Mouse (Mus musculus): Measurements from ENCODE around the gene Lgr4.

Gene Lgr4

DNA sequence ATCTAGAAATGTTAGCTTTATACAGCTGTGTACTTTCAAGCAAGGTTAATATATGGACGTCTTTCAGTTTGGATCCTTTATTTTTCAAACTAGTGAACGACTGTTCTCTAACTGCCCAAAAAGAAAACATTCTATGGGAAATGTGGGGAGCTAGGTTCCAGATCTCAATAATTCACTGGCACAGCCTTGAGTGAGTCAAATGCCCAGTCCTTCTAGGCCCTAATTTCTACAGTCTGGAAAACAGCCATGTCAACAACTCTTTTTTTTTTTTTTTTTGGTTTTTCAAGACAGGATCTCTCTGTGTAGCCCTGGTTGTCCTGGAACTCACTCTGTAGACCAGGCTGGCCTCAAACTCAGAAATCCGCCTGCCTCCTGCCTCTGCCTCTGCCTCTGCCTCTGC is 4.9 kb downstream of the Lgr4 start:
- no peak for DNase-seq

DNA sequence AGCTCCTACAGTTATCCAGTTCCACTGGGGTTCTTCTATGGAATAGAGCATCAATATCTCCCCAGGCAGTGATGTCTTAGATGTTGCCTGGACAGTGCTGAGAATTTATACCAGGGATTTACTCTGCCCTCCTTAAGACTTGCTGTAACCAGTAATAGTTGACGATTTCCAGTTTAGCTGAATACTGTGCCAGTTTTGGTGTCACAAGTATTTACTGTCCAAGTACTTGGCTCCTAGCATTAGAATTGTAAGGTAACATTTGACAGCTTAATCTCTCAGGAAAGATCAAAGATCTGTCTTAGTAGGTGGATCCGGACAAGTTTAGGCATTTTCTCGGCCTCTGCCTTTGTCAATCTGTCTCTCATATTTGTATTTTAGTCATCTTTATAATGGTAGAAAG is 5.6 kb downstream of the Lgr4 start:
- no peak for DNase-seq

DNA sequence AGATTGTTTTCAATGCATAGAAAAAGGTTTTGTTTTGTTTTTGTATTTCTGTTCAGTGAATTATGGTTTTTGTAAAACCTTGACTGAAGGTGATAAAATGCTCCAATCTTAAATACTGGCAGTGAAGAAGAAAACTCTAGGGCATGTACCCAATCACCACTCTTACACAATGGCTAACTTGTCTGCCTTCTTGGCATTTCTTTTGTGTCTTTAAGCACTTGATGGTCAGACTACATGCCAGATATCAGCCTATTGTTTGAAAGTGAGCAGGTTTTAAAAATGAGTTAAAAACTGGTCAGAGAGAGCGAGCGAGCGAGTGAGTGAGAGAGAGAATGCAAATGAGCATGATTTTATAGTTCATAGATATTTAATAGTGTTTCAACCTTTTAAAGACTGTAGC is 6.5 kb downstream of the Lgr4 start:
- no peak for DNase-seq

DNA sequence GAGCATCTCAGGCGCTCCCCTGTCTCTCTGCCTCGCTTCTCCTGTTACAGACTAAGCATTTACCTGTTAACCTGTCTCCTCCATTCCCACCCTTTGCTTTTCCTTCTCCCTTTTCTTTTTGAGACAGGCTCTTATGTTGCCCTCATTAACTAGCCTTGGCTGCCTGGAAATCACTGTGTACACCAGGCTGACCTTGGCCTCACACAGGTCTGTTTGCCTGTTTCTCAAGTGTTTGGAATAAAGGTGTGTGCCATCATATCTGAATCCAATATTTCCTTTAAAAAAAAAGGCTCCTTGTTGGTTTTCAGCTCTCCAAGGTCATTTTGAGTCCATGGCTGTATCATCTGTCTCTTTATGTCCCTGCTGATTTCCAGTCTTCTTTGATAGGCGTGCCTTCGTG is 9.5 kb downstream of the Lgr4 start:
- DNase-seq = no peak

DNA sequence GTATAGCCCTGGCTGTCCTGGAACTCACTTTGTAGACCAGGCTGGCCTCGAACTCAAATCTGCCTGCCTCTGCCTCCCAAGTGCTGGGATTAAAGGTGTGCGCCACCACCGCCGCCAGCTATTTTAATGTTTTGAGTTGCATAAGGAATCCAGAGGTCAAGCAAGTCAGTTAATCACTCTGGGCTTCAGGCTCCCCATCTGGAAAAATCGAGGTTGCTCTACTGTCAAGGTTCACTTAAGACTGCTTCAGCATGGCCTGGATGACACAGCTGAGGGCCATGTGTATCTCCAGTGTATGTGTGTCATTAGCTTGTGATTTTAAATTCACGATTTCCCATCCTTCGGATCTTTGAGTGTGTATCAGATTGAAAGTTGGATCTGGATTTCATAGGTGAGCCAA is 10.0 kb downstream of the Lgr4 start:
- DNase-seq = no peak

DNA sequence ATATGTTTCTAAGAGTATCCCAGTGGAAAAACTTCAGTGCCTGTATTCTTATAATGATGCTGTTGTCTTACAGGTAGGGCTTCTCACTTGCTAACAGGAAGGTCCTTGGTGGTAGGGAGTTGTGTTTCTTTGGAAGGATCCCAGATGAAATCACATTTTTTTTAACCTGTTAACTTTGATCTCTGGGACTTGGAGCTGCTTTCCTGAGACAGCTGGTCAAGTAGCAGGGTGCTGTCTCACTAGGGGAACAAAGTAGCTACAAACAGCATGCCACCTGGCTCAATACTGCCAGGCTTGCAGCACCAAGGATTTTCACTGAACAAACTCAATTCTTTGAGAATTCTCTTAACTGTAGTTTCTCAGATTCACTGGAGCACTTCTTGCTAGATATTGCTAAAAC is 10.4 kb downstream of the Lgr4 start:
- DNase-seq = no peak

DNA sequence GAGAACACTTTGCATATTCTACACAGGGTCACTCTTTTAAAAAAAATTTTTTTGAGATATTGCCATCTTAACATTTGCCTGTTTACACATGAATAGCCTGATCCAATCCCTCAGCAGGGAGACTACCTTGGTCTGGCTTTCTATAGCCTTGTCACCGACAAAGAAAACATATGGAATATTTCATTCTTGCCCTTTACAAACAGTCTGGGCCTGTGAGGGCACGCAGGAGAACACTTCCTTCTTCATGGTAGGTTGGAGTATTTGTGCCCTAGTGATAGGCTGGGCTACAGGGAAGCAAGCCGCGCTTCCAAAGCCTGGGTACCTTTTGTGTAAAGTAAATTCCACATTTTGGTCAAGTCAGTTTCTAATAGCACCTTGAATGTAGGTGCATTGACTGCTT is 11.3 kb downstream of the Lgr4 start:
- DNase-seq = no peak

DNA sequence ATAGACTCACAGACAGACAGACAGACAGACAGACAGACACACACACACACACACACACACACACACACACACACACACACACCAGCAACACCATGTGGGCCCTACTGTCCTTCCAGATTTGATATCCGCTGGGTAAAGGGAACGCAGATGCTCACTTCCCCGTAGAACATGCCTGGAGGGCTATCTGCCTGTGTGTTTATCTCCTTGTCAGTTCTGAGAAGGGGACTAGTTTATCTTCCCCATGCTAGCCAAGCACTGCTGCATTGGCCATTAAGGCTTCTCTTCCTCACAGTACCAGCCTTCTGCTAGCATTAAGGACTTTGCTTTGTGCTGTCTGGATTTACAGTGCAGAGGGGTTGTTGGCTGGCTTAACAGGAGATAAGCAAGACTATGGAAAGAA is 11.8 kb downstream of the Lgr4 start:
- no peak for DNase-seq

DNA sequence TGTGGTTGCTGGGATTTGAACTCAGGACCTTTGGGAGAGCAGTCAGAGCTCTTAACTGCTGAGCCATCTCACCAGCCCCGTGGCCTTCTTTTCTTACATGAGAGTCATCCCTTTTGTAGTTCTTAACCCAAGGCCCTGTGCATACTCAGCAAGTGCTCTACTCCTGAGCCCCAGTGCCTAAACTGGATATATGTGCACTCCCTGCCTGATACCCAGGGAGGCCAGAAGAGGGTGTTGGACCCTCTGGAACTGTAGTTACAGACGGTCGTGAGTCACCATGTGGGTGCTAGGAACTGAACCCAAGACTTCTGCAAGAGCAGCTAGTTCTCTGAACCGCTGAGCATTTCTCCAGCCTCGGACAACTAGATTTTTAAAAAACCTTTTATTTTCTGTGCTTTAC is 12.9 kb downstream of the Lgr4 start:
- DNase-seq = no peak

DNA sequence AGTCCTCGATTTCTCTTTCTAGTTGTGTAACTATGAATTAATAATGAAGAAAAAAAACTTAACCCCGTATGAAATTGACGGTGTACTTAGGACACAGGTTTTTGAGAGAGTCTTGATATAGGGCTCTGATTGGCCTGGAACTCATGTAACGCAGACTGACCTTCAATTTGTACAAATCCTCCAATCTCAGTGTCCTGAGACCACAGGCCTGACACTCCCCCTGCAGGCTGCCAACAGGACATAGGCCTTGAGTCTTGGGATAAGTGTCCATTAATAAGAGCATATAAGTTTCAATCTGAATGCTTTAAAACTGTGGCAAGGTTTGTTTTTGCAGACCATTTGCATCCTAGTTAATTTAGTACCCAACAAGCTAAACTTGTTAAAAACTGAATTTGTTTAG is 13.3 kb downstream of the Lgr4 start:
- no peak for DNase-seq

DNA sequence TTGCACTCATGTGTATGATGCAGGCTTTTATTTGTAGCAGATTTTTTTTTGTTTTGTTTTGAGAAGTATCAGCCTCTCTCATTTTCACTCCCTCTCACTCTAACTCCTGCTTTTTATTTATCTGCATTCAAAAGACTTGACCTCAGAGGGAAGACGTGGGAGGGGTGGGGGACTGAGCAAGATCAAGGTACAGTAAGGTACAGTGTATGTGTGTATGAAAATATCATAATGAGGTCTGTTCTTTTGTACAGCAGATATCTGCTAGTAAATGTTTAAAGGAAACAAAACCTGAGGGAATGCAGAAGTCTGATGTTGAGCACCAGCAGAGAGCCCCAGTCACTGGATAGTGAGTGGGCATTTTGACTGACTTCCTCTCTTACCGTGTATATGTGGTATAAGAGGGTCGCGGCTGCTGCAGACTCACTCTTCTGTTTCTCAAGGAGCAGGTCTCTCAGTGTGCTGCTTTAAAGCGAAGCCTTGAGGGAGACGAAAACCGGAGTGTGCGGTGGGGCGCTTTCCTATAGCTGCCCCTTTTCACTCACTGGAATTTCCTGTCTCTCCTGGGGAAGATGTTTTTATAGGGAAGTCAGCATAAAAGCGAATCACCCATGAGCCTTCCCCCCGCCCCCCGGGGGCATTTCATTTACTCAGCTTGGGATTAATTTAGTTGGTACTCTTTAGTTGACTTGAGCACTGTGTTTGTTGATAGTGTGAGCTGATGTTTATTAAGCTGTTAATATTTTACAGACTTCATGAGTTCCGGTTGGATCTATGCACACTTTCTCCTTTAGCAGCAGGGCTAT is 14.7 kb downstream of the Lgr4 start:
- DNase-seq = peak; percentile 60

DNA sequence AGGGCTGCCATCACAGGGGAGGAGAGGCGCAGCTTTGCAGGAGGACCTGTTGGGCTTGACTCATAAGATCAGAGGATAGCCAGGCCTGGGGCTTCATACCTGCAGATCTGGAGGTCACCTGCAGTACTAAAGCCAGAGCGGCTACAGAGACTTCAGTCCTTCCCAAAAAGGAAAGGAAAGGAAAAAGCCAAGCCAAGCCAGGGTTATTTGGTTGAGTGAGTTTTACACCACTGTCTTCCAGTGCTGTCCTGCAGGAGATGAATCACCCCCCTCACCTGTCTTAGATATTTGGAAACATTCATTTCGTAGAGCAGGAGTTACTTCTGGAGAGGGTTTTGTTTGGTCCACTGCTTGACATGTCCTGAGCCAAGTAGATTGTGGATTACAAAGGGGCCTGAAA is 15.7 kb downstream of the Lgr4 start:
- DNase-seq = no peak

DNA sequence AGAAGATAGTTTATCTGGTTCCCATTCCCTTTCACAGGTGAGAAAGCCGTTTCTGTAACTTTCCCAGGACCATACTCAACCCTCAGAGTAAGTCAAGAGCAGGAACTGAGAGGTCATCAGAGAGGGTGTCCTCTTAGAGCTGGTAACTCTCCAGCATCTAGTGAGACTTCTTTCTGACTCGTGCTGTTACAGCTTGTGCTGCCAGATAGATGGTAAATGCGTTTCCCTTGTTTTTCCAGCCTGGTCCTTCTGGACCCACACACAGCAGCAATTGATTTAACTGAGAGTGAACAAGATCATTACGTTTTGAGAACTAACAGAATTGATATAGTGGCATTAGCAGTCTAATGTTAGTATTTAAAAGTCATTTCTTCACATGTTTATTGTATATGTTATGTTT is 16.6 kb downstream of the Lgr4 start:
- no peak for DNase-seq

DNA sequence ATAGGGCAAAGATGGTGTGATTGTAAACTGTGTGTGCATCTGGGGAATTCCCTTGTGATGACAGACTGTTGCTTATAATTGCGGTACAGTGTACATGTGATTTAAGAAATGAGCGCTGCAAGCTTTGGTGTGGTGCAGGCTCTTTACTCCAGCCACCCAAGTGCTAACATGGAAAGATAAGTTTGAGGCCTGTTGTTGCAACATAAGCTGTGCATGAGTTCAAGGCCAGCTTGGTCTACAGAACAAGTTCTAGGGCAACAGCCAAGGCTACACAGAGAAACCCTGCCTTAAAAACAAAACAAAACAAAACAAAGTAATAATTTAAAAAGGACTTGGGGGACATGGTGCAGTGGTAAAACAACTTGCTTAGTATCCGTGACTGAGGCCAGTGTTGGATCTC is 17.7 kb downstream of the Lgr4 start:
- DNase-seq = no peak

DNA sequence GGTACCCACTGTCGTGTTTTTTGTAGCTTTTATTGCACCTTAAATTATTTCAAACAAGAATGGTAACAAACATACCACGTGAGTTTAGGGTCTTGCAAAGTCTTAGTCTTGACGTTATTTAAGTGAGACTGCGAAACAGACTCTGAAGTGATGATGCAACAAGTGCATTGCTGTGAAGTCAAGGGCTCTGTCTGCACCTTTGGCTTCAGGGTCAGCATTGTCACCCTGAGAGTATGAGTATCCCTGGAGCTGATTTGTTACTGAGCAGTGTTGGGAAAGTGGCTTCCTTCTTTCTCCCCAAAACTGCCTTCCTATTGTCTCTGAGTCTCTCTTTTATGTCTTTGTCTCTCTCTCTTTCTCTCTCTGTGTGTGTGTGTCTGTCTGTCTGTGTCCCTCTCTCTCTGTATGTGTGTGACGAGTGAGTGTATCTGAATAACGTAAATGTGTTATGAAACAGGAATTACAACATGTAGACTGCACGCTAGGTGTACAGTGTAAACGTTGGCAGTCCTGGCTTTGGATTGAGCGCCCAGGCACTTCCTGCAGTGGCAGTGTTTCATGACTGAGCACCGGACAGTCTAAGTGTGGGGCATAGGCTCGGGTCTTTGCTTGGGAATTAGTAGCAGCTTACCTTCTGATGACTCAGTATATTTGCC is 18.4 kb downstream of the Lgr4 start:
- DNase-seq = no peak

DNA sequence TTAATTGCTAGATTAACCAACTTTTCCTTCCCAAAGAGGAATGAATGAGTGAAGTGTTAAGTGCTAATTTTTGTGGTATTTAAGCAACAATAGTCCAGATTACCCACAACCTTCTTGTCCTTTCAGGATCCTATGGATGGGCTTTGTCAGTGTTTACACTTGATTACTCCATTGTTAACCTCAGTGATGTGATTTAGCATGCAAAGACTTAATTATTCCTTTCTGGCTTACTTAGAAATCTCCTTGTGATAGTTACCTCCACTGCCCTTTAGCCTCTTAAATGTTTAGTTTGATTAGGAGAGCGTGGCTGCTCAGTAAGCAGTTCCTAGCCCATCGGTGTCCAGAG is 18.9 kb downstream of the Lgr4 start:
- no peak for DNase-seq

DNA sequence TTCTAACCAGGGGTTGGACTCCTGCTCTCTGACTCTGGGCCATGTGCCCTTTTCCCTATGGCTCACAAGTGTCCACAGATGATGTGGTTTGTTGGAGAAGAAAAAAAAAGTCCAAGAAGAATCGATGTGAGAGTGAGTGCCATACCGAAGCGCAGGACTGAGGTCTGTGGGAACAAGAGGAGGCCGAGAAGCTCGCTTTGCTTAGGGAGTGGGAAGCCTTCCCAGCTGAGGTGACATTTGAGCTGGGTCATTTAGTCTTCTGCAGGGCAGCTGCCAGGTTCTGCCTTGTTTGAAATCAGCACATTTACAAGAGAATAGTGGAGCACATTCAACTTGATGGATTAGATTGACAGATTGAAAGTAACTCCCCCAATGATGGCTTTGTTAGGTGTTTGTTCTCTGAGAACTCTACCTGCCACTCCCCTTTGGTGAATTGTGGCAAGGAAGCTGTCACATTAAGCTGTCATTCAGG is 24.6 kb downstream of the Lgr4 start:
- no peak for DNase-seq

DNA sequence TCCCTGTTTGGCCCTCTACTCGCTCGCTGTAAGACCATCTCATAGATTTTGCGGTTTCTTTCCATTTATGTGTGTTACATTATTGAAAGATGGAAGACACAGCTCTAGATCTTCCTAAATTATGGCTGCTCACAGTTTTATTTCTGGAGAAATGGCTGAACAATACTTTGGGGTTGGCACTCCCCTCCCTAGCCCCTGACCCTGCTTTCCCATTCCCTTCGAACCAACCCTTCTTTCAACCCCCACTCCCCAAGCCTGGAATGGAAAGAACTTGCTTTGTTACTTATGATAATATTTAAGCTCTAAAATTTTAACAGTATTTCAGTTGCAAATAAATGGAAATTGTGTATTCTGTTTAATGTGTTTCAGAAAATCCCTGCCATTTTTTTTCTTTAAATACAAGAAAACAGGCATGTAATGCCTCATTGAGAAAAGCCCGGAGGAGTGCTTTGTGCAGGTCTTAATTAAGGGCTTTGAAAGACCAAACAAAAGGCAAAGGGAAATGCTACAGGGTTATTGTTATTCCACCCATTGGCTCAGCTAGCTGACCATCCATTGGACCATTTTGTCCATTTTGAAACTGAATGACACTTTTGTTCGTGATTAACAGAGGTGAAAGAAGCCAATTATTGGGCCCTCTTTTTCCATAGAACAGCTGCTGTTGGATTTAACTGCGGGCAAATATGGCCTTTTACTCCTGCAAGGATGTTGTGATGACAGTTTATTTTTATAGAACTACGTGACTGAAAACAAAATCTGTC is 25.5 kb downstream of the Lgr4 start:
- DNase-seq = no peak

DNA sequence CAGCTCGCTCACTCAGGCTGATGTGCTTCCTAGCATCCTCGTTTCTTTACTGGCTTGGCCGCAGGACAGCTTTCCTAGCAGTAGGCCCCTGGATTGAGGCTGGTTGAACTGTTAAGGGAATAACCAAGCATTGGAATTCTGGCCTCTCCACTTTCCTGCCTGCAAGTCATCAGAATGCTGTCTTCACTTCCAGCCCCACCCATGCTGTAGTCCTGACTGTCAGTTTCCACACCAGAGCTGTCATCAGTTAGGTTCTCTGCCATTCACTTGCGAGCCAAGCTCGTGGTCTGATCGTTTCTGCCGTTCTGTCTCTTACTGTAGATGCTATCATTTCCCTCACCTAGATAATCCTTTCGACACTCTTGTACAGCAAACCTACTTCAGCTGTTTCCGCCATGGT is 27.5 kb downstream of the Lgr4 start:
- DNase-seq = no peak

DNA sequence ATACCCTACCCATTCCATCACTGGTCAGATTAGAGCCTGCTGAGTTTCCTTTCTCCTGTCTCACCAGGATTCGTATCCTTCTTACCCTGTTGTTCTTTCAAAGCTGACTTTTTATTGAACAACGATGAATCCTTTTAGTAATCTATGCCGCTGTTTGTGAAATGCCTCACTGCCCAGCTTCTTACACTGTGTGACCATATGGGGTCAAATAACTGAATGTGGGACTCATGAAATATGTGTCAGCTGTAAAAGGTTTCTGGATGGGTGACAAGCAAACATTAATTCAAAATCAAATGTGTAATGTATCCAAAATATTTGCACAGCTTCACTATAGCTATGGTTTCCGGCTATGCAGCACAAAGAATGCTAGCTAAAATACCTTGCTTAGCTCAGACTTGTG is 28.1 kb downstream of the Lgr4 start:
- DNase-seq = no peak

DNA sequence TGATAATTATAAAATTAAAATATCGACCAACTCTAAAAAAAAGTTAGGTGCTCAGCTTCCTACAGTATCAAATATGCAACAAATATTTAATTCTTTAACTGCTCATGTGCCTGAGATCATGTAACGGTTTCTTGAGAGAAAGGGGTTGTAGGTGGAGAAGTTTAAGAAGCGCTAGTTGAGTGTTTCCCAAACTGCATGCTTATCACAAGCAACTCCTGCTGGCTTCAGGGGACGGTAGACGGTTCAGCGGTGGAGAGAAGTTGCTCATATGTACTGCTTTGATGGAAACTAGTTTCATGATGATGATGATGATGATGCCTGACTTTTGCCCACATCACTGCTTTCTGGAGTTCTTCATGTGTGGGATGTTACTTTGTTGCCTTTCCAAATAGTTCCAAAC is 29.0 kb downstream of the Lgr4 start:
- no peak for DNase-seq

DNA sequence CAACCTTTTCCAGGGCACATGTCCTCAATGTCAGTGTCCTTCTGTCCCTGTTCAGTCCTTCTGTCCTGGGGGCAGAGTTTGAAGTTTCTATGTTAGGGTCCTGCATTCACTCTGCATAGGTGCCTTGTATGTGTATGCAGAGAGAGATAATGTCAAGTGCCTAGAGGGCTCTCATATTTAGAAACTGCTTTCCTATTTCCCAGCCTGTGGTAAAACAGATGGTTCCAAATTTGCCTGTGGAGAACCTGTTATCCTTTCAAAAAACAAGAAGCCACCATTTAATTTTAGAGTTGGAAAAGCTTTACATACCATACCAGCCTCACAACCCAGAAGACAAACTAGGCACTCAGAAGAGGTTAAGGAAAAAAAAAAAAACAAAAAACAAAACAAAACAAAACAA is 32.1 kb downstream of the Lgr4 start:
- DNase-seq = no peak

DNA sequence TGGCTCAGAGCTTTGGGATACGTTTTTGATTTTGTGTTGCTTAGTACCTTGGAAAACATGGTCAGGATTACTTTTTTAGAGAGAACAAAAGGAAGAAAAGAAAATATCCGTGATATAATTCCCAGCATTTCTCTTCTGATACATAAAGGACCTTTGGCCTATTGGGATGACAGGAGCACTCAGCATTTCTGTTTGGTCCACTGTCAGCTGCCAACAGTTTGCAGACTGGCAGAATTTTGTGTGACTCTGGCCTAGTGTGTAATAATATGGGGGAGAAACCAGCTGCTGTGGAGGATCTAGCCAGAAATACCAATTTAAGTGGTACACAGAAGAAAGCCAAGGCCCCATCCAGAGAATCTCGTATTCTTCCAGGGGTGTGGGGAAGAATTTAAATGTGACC is 32.9 kb downstream of the Lgr4 start:
- no peak for DNase-seq

DNA sequence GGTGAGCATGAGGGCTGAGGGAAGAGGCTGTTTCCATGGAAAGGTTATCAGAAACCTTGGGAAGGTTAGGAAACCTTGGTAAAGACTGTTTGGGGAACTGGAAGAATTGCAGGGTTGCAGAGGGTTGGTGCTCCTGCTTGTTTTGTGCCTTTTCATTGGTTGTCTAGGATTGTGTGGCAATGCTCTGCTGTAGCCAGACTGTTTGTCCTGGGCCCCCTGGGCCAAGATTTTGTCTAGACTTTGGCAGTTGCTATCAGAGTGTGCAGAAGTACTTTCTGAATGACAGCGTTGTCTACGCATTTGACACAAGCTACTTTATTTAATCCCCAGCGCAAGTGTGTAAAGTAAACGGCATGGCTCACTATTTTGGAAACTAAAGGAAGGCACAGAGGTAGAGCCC is 33.6 kb downstream of the Lgr4 start:
- DNase-seq = no peak

Data from kidney, postnatal 14 days (tissue).